8 mouse cellular contexts compared by ENCODE assay signal in the genomic region with DNA sequence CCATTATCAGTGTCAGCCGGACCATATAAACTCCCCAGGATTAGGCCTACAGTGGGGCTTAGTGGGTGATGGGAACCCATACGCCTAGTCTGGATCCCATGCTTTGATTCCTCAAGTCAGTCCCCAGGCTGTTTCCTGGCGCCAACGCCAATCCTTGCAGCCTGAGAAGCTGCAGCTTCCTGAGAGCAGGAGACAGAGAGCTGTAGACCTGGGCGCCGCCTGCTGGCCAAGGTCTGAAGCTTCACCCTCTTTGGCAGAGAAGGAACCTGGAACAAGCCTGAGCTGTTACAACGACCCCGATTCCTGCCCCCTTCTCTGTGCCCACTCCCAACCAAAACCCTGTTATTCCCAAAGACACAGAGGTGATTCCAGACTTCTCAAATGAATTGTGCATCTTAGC. TPM values are rescaled to one million over a fixed set of nuclear protein-coding genes. Genes with fewer than 3 reads are reported as not detected.
DNase-seq lines count a peak whose midpoint lies in the region; ATAC-seq and TF ChIP-seq lines count a peak whose summit lies in the region.

No protein-coding gene starts in this region.

- H3K27me3 ChIP-seq in Patski, result no peaks in the 10 kb centered on the region

- POLR2A ChIA-PET in Patski (lab: Charles Lee), result interaction anchor here (0.7 kb wide), 1 partner anchor 328 kb away, joined by 3 read pairs; no protein-coding TSS in a partner anchor

- in situ Hi-C loops in Patski (cut with MboI; ENCODE audit: low pct_unique_long_range_greater_than_20kb), result loop anchor here (5.0 to 25.0 kb wide), 2 partner anchors 318 to 483 kb away; no protein-coding TSS in a partner anchor

- CTCF ChIA-PET in Patski (lab: Charles Lee), result interaction anchor here (0.9 to 10.6 kb wide), 11 partner anchors 10 to 379 kb away, joined by 3 to 209 read pairs (median 3); no protein-coding TSS in a partner anchor

- DNase-seq in B cell, adult 2 months, result peak; percentile 63 to 66
- DNase-seq in Patski (ENCODE audit: low read depth, low spot score), result no peak
- DNase-seq in cerebellum, postnatal 36 days, result peak; percentile 70 to 73
- peak; percentile 22 to 42 for DNase-seq in gastrocnemius, adult 8-10 months (ENCODE audit: low spot score in 2 of 2)
- DNase-seq in kidney, adult 9 months, result peak; percentile 73
- peak; percentile 52 to 73 for DNase-seq in lung, adult 18-20 months
- peak; percentile 51 for DNase-seq in ovary, adult 18-20 months (ENCODE audit: low spot score)
- DNase-seq in thymus, postnatal 25 days, result peak; percentile 66

- TF ChIP-seq CTCF in Patski (IDR thresholded peaks at IDR 0.05), result peak; percentile 87

- peak; percentile 48 for ATAC-seq in Patski

RNA-seq across cellular contexts. Expression of a gene that starts 3.6 kb away (rescaled TPM):
- polyA plus RNA-seq in Patski (2021), result 0.13 TPM
- total RNA-seq in gastrocnemius, adult 8-10 months (2022), result under 1 TPM in 2 of 4 experiments, not detected in 2; 0.32 to 0.56 TPM

RNA-seq across cellular contexts. Expression of a gene that starts 9.1 kb away (rescaled TPM):
- polyA plus RNA-seq in Patski (2021), result 0.06 TPM
- 10 to 100 TPM; 14.9 to 27.6 (median 22.9) TPM for total RNA-seq in gastrocnemius, adult 8-10 months (2022)

RNA-seq across cellular contexts. Expression of a gene that starts 33.0 kb away (rescaled TPM):
- polyA plus RNA-seq in Patski (2021), result not detected
- not detected for total RNA-seq in gastrocnemius, adult 8-10 months (2022)
